Mouse (Mus musculus) layer of hippocampus, adult 18-20 months (tissue): ENCODE measurements at regions not wholly inside any gene's neighbourhood (a gene's known extent, or its start where the extent isn't known, plus 50 kb on each side); places are given as distances from the start of the nearest gene placed in this dataset.

Source experiments
- DNase-seq, 2 experiments: peaks; one replicate each; pipeline ENCODE4 v3.0.0; 2022; ENCODE audit warnings: low spot score in 2 of 2

GRCm38 (mm10) chr10:99639022-99639421, 120.4 kb downstream of the Csl start:
- no peak for DNase-seq

- no peak for DNase-seq
These were observed 120.0 kb downstream of the Csl start for GRCm38 (mm10) chr10:99639469-99639868.

- DNase-seq: peak; percentile 37 to 76
These were observed 117.7 kb downstream of the Csl start for GRCm38 (mm10) chr10:99641784-99642183.

- DNase-seq: no peak
These were observed 117.1 kb downstream of the Csl start for GRCm38 (mm10) chr10:99642201-99642827.

- DNase-seq: no peak
These were observed 114.5 kb downstream of the Csl start for GRCm38 (mm10) chr10:99644981-99645380.

- no peak for DNase-seq
These were observed 107.4 kb downstream of the Csl start for GRCm38 (mm10) chr10:99652011-99652410.

GRCm38 (mm10) chr10:99654284-99654683, 105.2 kb downstream of the Csl start:
- no peak for DNase-seq

GRCm38 (mm10) chr10:99676557-99677098, 82.8 kb downstream of the Csl start:
- no peak for DNase-seq

- DNase-seq: peak; percentile 36 to 73
These were observed 81.4 kb downstream of the Csl start for GRCm38 (mm10) chr10:99678096-99678495.

- DNase-seq: no peak
These were observed 79.6 kb downstream of the Csl start for GRCm38 (mm10) chr10:99679813-99680212.

- no peak for DNase-seq
These were observed 77.5 kb downstream of the Csl start for GRCm38 (mm10) chr10:99681932-99682331.

- DNase-seq: no peak
These were observed 77.1 kb downstream of the Csl start for GRCm38 (mm10) chr10:99682350-99682749.

GRCm38 (mm10) chr10:99683310-99683709, 76.1 kb downstream of the Csl start:
- DNase-seq: no peak

GRCm38 (mm10) chr10:99685911-99686310, 73.5 kb downstream of the Csl start:
- DNase-seq: no peak

GRCm38 (mm10) chr10:99687011-99687410, 72.4 kb downstream of the Csl start:
- no peak for DNase-seq

- no peak for DNase-seq
These were observed 61.8 kb downstream of the Csl start for GRCm38 (mm10) chr10:99697696-99698095.

- DNase-seq: no peak
These were observed 60.0 kb downstream of the Csl start for GRCm38 (mm10) chr10:99699498-99699897.

GRCm38 (mm10) chr10:99700052-99700777, 59.2 kb downstream of the Csl start:
- DNase-seq: no peak
